Mouse (Mus musculus) MEL (cell line): ENCODE measurements around the gene Sgtb.

ENCODE experiments used
- CTCF ChIP-seq, 3 experiments: IDR thresholded peaks in 2 of 3; conservative IDR thresholded peaks in 1 of 3; 2 replicates each; pipeline ENCODE4 v1.5.1; 2011 to 2012; ENCODE audit warnings: low read length in 3 of 3, low read depth in 2 of 3, mild to moderate bottlenecking in 2 of 3, improper control_type of control experiment in 1 of 3, inconsistent platforms in 1 of 3, mixed read lengths in 1 of 3, moderate library complexity in 1 of 3; ENCODE audit not compliant: control insufficient read depth in 1 of 3, insufficient read depth in 1 of 3, poor library complexity in 1 of 3, severe bottlenecking in 1 of 3
- ELF1 ChIP-seq: IDR thresholded peaks from 2 replicates; pipeline ENCODE4 v1.6.1; 2014; ENCODE audit warnings: low read depth, mild to moderate bottlenecking, inconsistent platforms, low read length, improper control_type of control experiment, moderate library complexity
- GATA1 ChIP-seq: IDR thresholded peaks from 2 replicates; pipeline ENCODE4 v1.6.1; 2011; ENCODE audit warnings: low read depth, low read length, improper control_type of control experiment
- POLR2A ChIP-seq, 2 experiments: IDR thresholded peaks; 2 replicates each; pipeline ENCODE4 v1.6.1; 2011 to 2012; ENCODE audit warnings: low read length in 2 of 2, mild to moderate bottlenecking in 2 of 2, control low read depth in 1 of 2, improper control_type of control experiment in 1 of 2, low read depth in 1 of 2, moderate library complexity in 1 of 2; ENCODE audit not compliant: control insufficient read depth in 1 of 2, insufficient read depth in 1 of 2, poor library complexity in 1 of 2
- TBP ChIP-seq: IDR thresholded peaks from 2 replicates; pipeline ENCODE4 v1.8.0; 2011; ENCODE audit warnings: low read depth, low read length, improper control_type of control experiment
- ZKSCAN1 ChIP-seq: IDR thresholded peaks from 2 replicates; pipeline ENCODE4 v1.6.1; 2012; ENCODE audit warnings: low read depth, mild to moderate bottlenecking, inconsistent platforms, low read length, improper control_type of control experiment, moderate library complexity
- ZNF384 ChIP-seq: IDR thresholded peaks from 2 replicates; pipeline ENCODE4 v1.6.1; 2012; ENCODE audit warnings: low read depth, mild to moderate bottlenecking, inconsistent platforms, low read length, improper control_type of control experiment

GRCm38 (mm10) chr13:104171711-104172110, 62.2 kb downstream of the Sgtb start:
- TF ChIP-seq ZNF384 (no peak), ELF1 (no peak), CTCF (IDR thresholded peaks at IDR 0.05 in 2 of 3, conservative IDR thresholded peaks at IDR 0.05 in 1 of 3; ENCODE audit: control insufficient read depth in 1 of 3, insufficient read depth in 1 of 3, low read depth in 2 of 3, low read length in 3 of 3, poor library complexity in 1 of 3, severe bottlenecking in 1 of 3) (no peak), POLR2A (IDR thresholded peaks at IDR 0.05; ENCODE audit: control insufficient read depth in 1 of 2, insufficient read depth in 1 of 2, low read depth in 1 of 2, low read length in 2 of 2, poor library complexity in 1 of 2) (no peak), GATA1 (no peak), TBP (no peak), ZKSCAN1 (no peak)
